21 mouse cellular contexts compared by ENCODE assay signal in genomic region chr16:66922753-66923152, GRCm38 (mm10).
"Had no signal": no experiment of that assay in that cellular context is flagged by ENCODE, and none has a peak within 500 bp of the region (broad histone marks: within the 10 kb centered on the region; RNA-seq: fewer than 3 reads in every experiment).

No protein-coding gene starts in this region.

- H3K27me3 ChIP-seq: limb, embryonic 12.5 days; limb, embryonic 15.5 days; midbrain, embryonic 13.5 days; neural tube, embryonic 12.5 days; neural tube, embryonic 15.5 days; stomach, embryonic 15.5 days had no signal

- H3K9ac ChIP-seq: limb, embryonic 12.5 days; limb, embryonic 15.5 days; liver, embryonic 14.5 days; liver, postnatal 0 days; lung, embryonic 14.5 days; midbrain, embryonic 13.5 days; neural tube, embryonic 12.5 days; neural tube, embryonic 15.5 days; stomach, embryonic 15.5 days had no signal

- H3K9me3 ChIP-seq: limb, embryonic 12.5 days; limb, embryonic 15.5 days; midbrain, embryonic 13.5 days; neural tube, embryonic 12.5 days; neural tube, embryonic 15.5 days; stomach, embryonic 15.5 days had no signal

- ATAC-seq: liver, postnatal 0 days; lung, postnatal 0 days; midbrain, embryonic 13.5 days; midbrain, embryonic 16.5 days had no signal

- DNase-seq: kidney, adult 2 months; kidney, postnatal 36 days; left cerebral cortex, postnatal 4 days; liver, postnatal 0 days; lung, embryonic 14.5 days; retina, postnatal 1 day; right cerebral cortex, postnatal 25 days; spleen, adult 18-20 months; thymus, postnatal 25 days had no signal

- H3K4me3 ChIP-seq: limb, embryonic 12.5 days; limb, embryonic 15.5 days; midbrain, embryonic 13.5 days; neural tube, embryonic 12.5 days; neural tube, embryonic 15.5 days; stomach, embryonic 15.5 days had no signal

- H3K4me2 ChIP-seq: limb, embryonic 12.5 days; limb, embryonic 15.5 days; liver, embryonic 11.5 days; lung, embryonic 14.5 days; midbrain, embryonic 13.5 days; neural tube, embryonic 12.5 days; neural tube, embryonic 15.5 days; stomach, embryonic 15.5 days had no signal

- H3K27ac ChIP-seq: kidney, postnatal 0 days; limb, embryonic 12.5 days; limb, embryonic 15.5 days; liver, embryonic 14.5 days; macrophage; midbrain, embryonic 13.5 days; neural tube, embryonic 12.5 days; neural tube, embryonic 15.5 days; stomach, embryonic 15.5 days had no signal

- H3K4me1 ChIP-seq: limb, embryonic 15.5 days; midbrain, embryonic 13.5 days; neural tube, embryonic 15.5 days; stomach, embryonic 15.5 days had no signal

- H3K36me3 ChIP-seq: limb, embryonic 12.5 days; limb, embryonic 15.5 days; midbrain, embryonic 13.5 days; neural tube, embryonic 12.5 days; neural tube, embryonic 15.5 days; stomach, embryonic 15.5 days had no signal
